Comparison of ENCODE assay signal across 25 mouse cellular contexts in the genomic region with DNA sequence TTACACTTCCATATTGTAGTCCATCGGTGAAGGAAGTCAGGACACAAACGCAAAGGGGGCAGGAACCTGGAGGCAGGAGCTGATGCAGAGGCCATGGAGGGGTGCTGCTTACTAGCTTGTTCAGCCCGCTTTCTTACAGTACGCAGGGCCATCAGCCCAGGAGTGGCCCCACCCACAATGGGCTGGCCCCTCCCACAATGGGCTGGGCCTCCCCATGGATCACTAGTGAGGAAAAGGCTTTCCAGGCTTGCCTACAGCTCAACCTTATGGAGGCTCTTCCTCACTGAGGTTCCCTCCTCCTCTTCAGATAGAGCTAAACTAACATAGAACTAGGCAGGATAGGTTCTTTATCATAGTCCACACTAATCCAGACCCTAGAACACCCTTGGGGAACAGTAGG. TPM values are rescaled to one million over a fixed set of nuclear protein-coding genes. Genes with fewer than 3 reads are reported as not detected.
DNase-seq lines count a peak whose midpoint lies in the region; ATAC-seq and TF ChIP-seq lines count a peak whose summit lies in the region.
"Had no signal": no experiment of that assay in that cellular context is flagged by ENCODE, and none has a peak within 500 bp of the region (broad histone marks: within the 10 kb centered on the region; RNA-seq: fewer than 3 reads in every experiment).

No protein-coding gene starts in this region.

- TF ChIP-seq EP300 in liver, postnatal 0 days (IDR thresholded peaks at IDR 0.05; ENCODE audit: low read depth), result no peak

- 85% methylated on average over 4 of the region's 4 CpGs for WGBS in liver, embryonic 12.5 days (ENCODE audit: insufficient replicate concordance)
- WGBS in liver, postnatal 0 days (ENCODE audit: insufficient replicate concordance), result 94% methylated on average over 4 of the region's 4 CpGs
- WGBS in liver, embryonic 13.5 days (ENCODE audit: insufficient replicate concordance), result 88% methylated on average over 4 of the region's 4 CpGs

- H3K4me2 ChIP-seq in liver, embryonic 12.5 days, result peak overlapping the region; percentile 21; the same call in 1 of the 2 replicates
- no peak overlapping the region for H3K4me2 ChIP-seq in liver, postnatal 0 days (ENCODE audit: low read depth, low read length)
- no peak overlapping the region for H3K4me2 ChIP-seq in liver, embryonic 13.5 days
- H3K4me2 ChIP-seq: embryonic facial prominence, embryonic 13.5 days; forebrain, embryonic 12.5 days; forebrain, embryonic 15.5 days; heart, embryonic 13.5 days; hindbrain, embryonic 12.5 days; hindbrain, embryonic 15.5 days had no signal

- peaks cover 64% of the 10 kb centered on the region for H3K36me3 ChIP-seq in liver, embryonic 12.5 days
- H3K36me3 ChIP-seq in liver, postnatal 0 days (replicated peaks; ENCODE audit: insufficient read depth, low read length), result peaks cover 37% of the 10 kb centered on the region
- H3K36me3 ChIP-seq in liver, embryonic 13.5 days, result peaks cover 57% of the 10 kb centered on the region

- TF ChIP-seq CTCF in liver, postnatal 0 days (IDR thresholded peaks at IDR 0.05; ENCODE audit: low read depth), result no peak

- peaks cover 42% of the 10 kb centered on the region for H3K4me1 ChIP-seq in liver, embryonic 12.5 days
- H3K4me1 ChIP-seq in liver, postnatal 0 days (ENCODE audit: insufficient read depth), result peaks cover 6% of the 10 kb centered on the region; the same call in 1 of the 2 replicates
- H3K4me1 ChIP-seq in liver, embryonic 13.5 days (replicated peaks), result peaks cover 44% of the 10 kb centered on the region

- DNase-seq in liver, postnatal 0 days, result no peak
- DNase-seq in ES-CJ7 (ENCODE audit: low read depth, low spot score), result peak; percentile 53
- DNase-seq in liver, embryonic 13.5 days, result peak; percentile 35
- DNase-seq in kidney, adult 18-20 months, result no peak
- no peak for DNase-seq in embryo, embryonic 11 days
- DNase-seq: adrenal gland, postnatal 10 days; adrenal gland, postnatal 36 days; cerebellum, adult 2 months; cerebellum, adult 9-11 months; cerebellum, postnatal 25 days; gastrocnemius, postnatal 25 days; heart, adult 2 months; heart, postnatal 14 days had no signal

- H3K4me3 ChIP-seq in liver, embryonic 12.5 days, result no peak overlapping the region
- H3K4me3 ChIP-seq in liver, postnatal 0 days (ENCODE audit: low read depth, low read length), result no peak overlapping the region
- H3K4me3 ChIP-seq in liver, embryonic 13.5 days (replicated peaks), result no peak overlapping the region
- H3K4me3 ChIP-seq: embryonic facial prominence, embryonic 10.5 days; embryonic facial prominence, embryonic 13.5 days; erythroblast, embryonic 14.5 days; forebrain, embryonic 12.5 days; forebrain, embryonic 15.5 days; heart, adult 2 months; heart, embryonic 10.5 days; heart, embryonic 13.5 days; hindbrain, embryonic 12.5 days; hindbrain, embryonic 15.5 days had no signal

- no peak overlapping the region for H3K9ac ChIP-seq in liver, embryonic 12.5 days
- H3K9ac ChIP-seq in liver, postnatal 0 days (replicated peaks), result no peak overlapping the region
- H3K9ac ChIP-seq in liver, embryonic 13.5 days, result no peak overlapping the region
- H3K9ac ChIP-seq: embryonic facial prominence, embryonic 13.5 days; forebrain, embryonic 12.5 days; forebrain, embryonic 15.5 days; heart, embryonic 13.5 days; hindbrain, embryonic 12.5 days; hindbrain, embryonic 15.5 days had no signal

- no peak overlapping the region for H3K27ac ChIP-seq in liver, embryonic 12.5 days
- H3K27ac ChIP-seq in liver, postnatal 0 days (ENCODE audit: low read depth), result no peak overlapping the region
- no peak overlapping the region for H3K27ac ChIP-seq in liver, embryonic 13.5 days
- H3K27ac ChIP-seq: embryonic facial prominence, embryonic 10.5 days; embryonic facial prominence, embryonic 13.5 days; forebrain, embryonic 12.5 days; forebrain, embryonic 15.5 days; heart, adult 2 months; heart, embryonic 10.5 days; heart, embryonic 13.5 days; hindbrain, embryonic 12.5 days; hindbrain, embryonic 15.5 days had no signal

- no peaks in the 10 kb centered on the region for H3K9me3 ChIP-seq in liver, embryonic 12.5 days (replicated peaks)
- no peaks in the 10 kb centered on the region for H3K9me3 ChIP-seq in liver, postnatal 0 days (ENCODE audit: low read length)
- no peaks in the 10 kb centered on the region for H3K9me3 ChIP-seq in liver, embryonic 13.5 days (replicated peaks)
- H3K9me3 ChIP-seq: embryonic facial prominence, embryonic 10.5 days; embryonic facial prominence, embryonic 13.5 days; forebrain, embryonic 12.5 days; forebrain, embryonic 15.5 days; heart, embryonic 10.5 days; heart, embryonic 13.5 days; hindbrain, embryonic 12.5 days; hindbrain, embryonic 15.5 days had no signal

- no peaks in the 10 kb centered on the region for H3K27me3 ChIP-seq in liver, embryonic 12.5 days (replicated peaks)
- H3K27me3 ChIP-seq in liver, postnatal 0 days (ENCODE audit: insufficient read depth, low read length), result no peaks in the 10 kb centered on the region
- H3K27me3 ChIP-seq in liver, embryonic 13.5 days, result no peaks in the 10 kb centered on the region
- H3K27me3 ChIP-seq: CH12.LX; embryonic facial prominence, embryonic 13.5 days; forebrain, embryonic 12.5 days; forebrain, embryonic 15.5 days; heart, embryonic 13.5 days; hindbrain, embryonic 12.5 days; hindbrain, embryonic 15.5 days had no signal

- no peak for ATAC-seq in liver, embryonic 12.5 days
- ATAC-seq in liver, postnatal 0 days, result no peak
- no peak for ATAC-seq in liver, embryonic 13.5 days (ENCODE audit: low read depth)
- ATAC-seq: forebrain, embryonic 15.5 days had no signal

RNA-seq across cellular contexts. Expression of gene Mis18a, which starts 3.2 kb away (rescaled TPM):
- 55.9 and 58.8 TPM in 2 replicates for polyA plus RNA-seq in liver, embryonic 12.5 days (2016; fragmentation: Nextera tagmentation; extraction: Ambion mirVana)
- 25.7 and 26.1 TPM in 2 replicates for polyA plus RNA-seq in liver, postnatal 0 days (2015; fragmentation: Nextera tagmentation; extraction: Ambion mirVana)
- 50.6 and 59.7 TPM in 2 replicates for polyA plus RNA-seq in liver, embryonic 13.5 days (2015; fragmentation: Nextera tagmentation; extraction: Ambion mirVana)

RNA-seq across cellular contexts. Expression of gene Mrap, which starts 14.0 kb away (rescaled TPM):
- 68.2 and 69.9 TPM in 2 replicates for polyA plus RNA-seq in liver, embryonic 12.5 days (2016; fragmentation: Nextera tagmentation; extraction: Ambion mirVana)
- 45.3 and 53.4 TPM in 2 replicates for polyA plus RNA-seq in liver, postnatal 0 days (2015; fragmentation: Nextera tagmentation; extraction: Ambion mirVana)
- polyA plus RNA-seq in liver, embryonic 13.5 days (2015; fragmentation: Nextera tagmentation; extraction: Ambion mirVana), result 48.8 and 52.6 TPM in 2 replicates
- polyA plus RNA-seq: embryonic facial prominence, embryonic 13.5 days; forebrain, embryonic 12.5 days; forebrain, embryonic 15.5 days; intestine, embryonic 14.5 days had no signal

Comparison
In these comparisons a context has a peak if more than half of its experiments do, and no peak if none do; other contexts are left out.
1. DNase-seq: peak in ES-CJ7 (single experiment) and liver, embryonic 13.5 days (single experiment); none in liver, postnatal 0 days (single experiment), kidney, adult 18-20 months (single experiment) and embryo, embryonic 11 days (single experiment).